In genomic region chr13:109819071-109819470, GRCm38 (mm10) we compare ENCODE assay signal across 17 mouse cellular contexts.
"Had no signal": no experiment of that assay in that cellular context is flagged by ENCODE, and none has a peak within 500 bp of the region (broad histone marks: within the 10 kb centered on the region; RNA-seq: fewer than 3 reads in every experiment).

No protein-coding gene starts in this region.

- H3K36me3 ChIP-seq: limb, embryonic 12.5 days; limb, embryonic 15.5 days; midbrain, embryonic 12.5 days; midbrain, embryonic 15.5 days had no signal

- H3K9ac ChIP-seq: limb, embryonic 12.5 days; limb, embryonic 15.5 days; liver, embryonic 14.5 days; liver, postnatal 0 days; lung, embryonic 14.5 days; midbrain, embryonic 12.5 days; midbrain, embryonic 15.5 days had no signal

- H3K4me2 ChIP-seq: limb, embryonic 12.5 days; limb, embryonic 15.5 days; liver, embryonic 11.5 days; lung, embryonic 14.5 days; midbrain, embryonic 12.5 days; midbrain, embryonic 15.5 days had no signal

- H3K9me3 ChIP-seq: limb, embryonic 12.5 days; limb, embryonic 15.5 days; midbrain, embryonic 12.5 days; midbrain, embryonic 15.5 days had no signal

- ATAC-seq: liver, postnatal 0 days; lung, postnatal 0 days; midbrain, embryonic 15.5 days had no signal

- DNase-seq: kidney, adult 9 months; kidney, postnatal 14 days; kidney, postnatal 4 days; left cerebral cortex, postnatal 4 days; liver, postnatal 0 days; lung, embryonic 14.5 days; right cerebral cortex, postnatal 4 days; thymus, postnatal 25 days had no signal

- H3K4me3 ChIP-seq: limb, embryonic 12.5 days; limb, embryonic 15.5 days; midbrain, embryonic 12.5 days; midbrain, embryonic 15.5 days had no signal

- H3K27me3 ChIP-seq: limb, embryonic 12.5 days; limb, embryonic 15.5 days; midbrain, embryonic 12.5 days; midbrain, embryonic 15.5 days had no signal

- H3K27ac ChIP-seq: limb, embryonic 12.5 days; limb, embryonic 15.5 days; liver, embryonic 14.5 days; macrophage; midbrain, embryonic 12.5 days; midbrain, embryonic 15.5 days; stomach, postnatal 0 days had no signal
